Mouse (Mus musculus): ENCODE results near the gene Shroom1. TPM values are rescaled to one million over a fixed set of nuclear protein-coding genes. Genes with fewer than 3 reads are reported as not detected.
A peak's percentile ranks its signal among the peaks of the same experiment; 100 is the strongest.

Shroom1 gene
- polyA plus RNA-seq, 1 experiment from 2014 or later = 1.3 TPM

GRCm38 (mm10) chr11:53436338-53436737, 20.7 kb upstream of the Shroom1 start:
- ATAC-seq (replicated peaks; ENCODE audit: extremely low read depth, insufficient read depth, low FRiP score) = no peak
- H3K27ac ChIP-seq (ENCODE audit: low read length) = no peak overlapping the region
- peaks cover 3% of the 10 kb centered on the region; the same call in 1 of the 2 replicates for H3K4me1 ChIP-seq (ENCODE audit: control insufficient read depth, insufficient read depth, low read length)
- H3K9me3 ChIP-seq (replicated peaks; ENCODE audit: control insufficient read depth, low read length) = no peaks in the 10 kb centered on the region
- H3K9ac ChIP-seq (ENCODE audit: low read length) = no peak overlapping the region
- H3K27me3 ChIP-seq (ENCODE audit: control insufficient read depth, insufficient read depth, low read length) = no peaks in the 10 kb centered on the region
- no peaks in the 10 kb centered on the region for H3K36me3 ChIP-seq (ENCODE audit: control insufficient read depth, insufficient read depth)
- H3K4me2 ChIP-seq (ENCODE audit: low read depth, low read length) = no peak overlapping the region
- no peak overlapping the region for H3K4me3 ChIP-seq (ENCODE audit: low read length)
- WGBS = 82% methylated on average over 6 of the region's 6 CpGs

- Histone ChIP-seq H3K4me3 (ENCODE audit: low read length) (no peak overlapping the region), H3K9ac (ENCODE audit: low read length) (peak overlapping the region; percentile 65), H3K9me3 (replicated peaks; ENCODE audit: control insufficient read depth, low read length) (no peaks in the 10 kb centered on the region), H3K36me3 (ENCODE audit: control insufficient read depth, insufficient read depth) (no peaks in the 10 kb centered on the region), H3K27ac (ENCODE audit: low read length) (peak overlapping the region; percentile 85), H3K4me2 (ENCODE audit: low read depth, low read length) (peak overlapping the region; percentile 33), H3K27me3 (ENCODE audit: control insufficient read depth, insufficient read depth, low read length) (no peaks in the 10 kb centered on the region), H3K4me1 (ENCODE audit: control insufficient read depth, insufficient read depth, low read length) (peaks cover 7% of the 10 kb centered on the region)
- ATAC-seq (replicated peaks; ENCODE audit: extremely low read depth, insufficient read depth, low FRiP score) = peak; percentile 71
- WGBS = 1% methylated on average over 12 of the region's 12 CpGs
Measured at GRCm38 (mm10) chr11:53441921-53442320, 15.1 kb upstream of the Shroom1 start.

GRCm38 (mm10) chr11:53443861-53444260, 13.1 kb upstream of the Shroom1 start:
- Histone ChIP-seq H3K27ac (ENCODE audit: low read length) (no peak overlapping the region), H3K9me3 (replicated peaks; ENCODE audit: control insufficient read depth, low read length) (no peaks in the 10 kb centered on the region), H3K4me1 (ENCODE audit: control insufficient read depth, insufficient read depth, low read length) (peaks cover 15% of the 10 kb centered on the region), H3K9ac (ENCODE audit: low read length) (no peak overlapping the region), H3K4me2 (ENCODE audit: low read depth, low read length) (no peak overlapping the region), H3K4me3 (ENCODE audit: low read length) (no peak overlapping the region), H3K36me3 (ENCODE audit: control insufficient read depth, insufficient read depth) (no peaks in the 10 kb centered on the region), H3K27me3 (ENCODE audit: control insufficient read depth, insufficient read depth, low read length) (no peaks in the 10 kb centered on the region)
- 42% methylated on average over 6 of the region's 6 CpGs for WGBS
- no peak for ATAC-seq (replicated peaks; ENCODE audit: extremely low read depth, insufficient read depth, low FRiP score)

- H3K27ac ChIP-seq (ENCODE audit: low read length) = no peak overlapping the region
Measured at GRCm38 (mm10) chr11:53445562-53445961, 11.4 kb upstream of the Shroom1 start.

GRCm38 (mm10) chr11:53446183-53446582, 10.8 kb upstream of the Shroom1 start:
- 82% methylated on average over 13 of the region's 13 CpGs for WGBS
- Histone ChIP-seq H3K36me3 (ENCODE audit: control insufficient read depth, insufficient read depth) (no peaks in the 10 kb centered on the region), H3K27ac (ENCODE audit: low read length) (no peak overlapping the region), H3K4me1 (ENCODE audit: control insufficient read depth, insufficient read depth, low read length) (peaks cover 17% of the 10 kb centered on the region), H3K27me3 (ENCODE audit: control insufficient read depth, insufficient read depth, low read length) (no peaks in the 10 kb centered on the region), H3K4me3 (ENCODE audit: low read length) (no peak overlapping the region), H3K4me2 (ENCODE audit: low read depth, low read length) (no peak overlapping the region), H3K9ac (ENCODE audit: low read length) (no peak overlapping the region), H3K9me3 (replicated peaks; ENCODE audit: control insufficient read depth, low read length) (no peaks in the 10 kb centered on the region)
- ATAC-seq (replicated peaks; ENCODE audit: extremely low read depth, insufficient read depth, low FRiP score) = no peak

More at GRCm38 (mm10) chr11:53445562-53445961, 11.4 kb upstream of the Shroom1 start:
- ATAC-seq (replicated peaks; ENCODE audit: extremely low read depth, insufficient read depth, low FRiP score) = no peak
- Histone ChIP-seq H3K27me3 (ENCODE audit: control insufficient read depth, insufficient read depth, low read length) (no peaks in the 10 kb centered on the region), H3K4me1 (ENCODE audit: control insufficient read depth, insufficient read depth, low read length) (peaks cover 17% of the 10 kb centered on the region), H3K4me2 (ENCODE audit: low read depth, low read length) (no peak overlapping the region), H3K9ac (ENCODE audit: low read length) (no peak overlapping the region), H3K9me3 (replicated peaks; ENCODE audit: control insufficient read depth, low read length) (no peaks in the 10 kb centered on the region), H3K4me3 (ENCODE audit: low read length) (no peak overlapping the region), H3K36me3 (ENCODE audit: control insufficient read depth, insufficient read depth) (no peaks in the 10 kb centered on the region)
- 38% methylated on average over 13 of the region's 13 CpGs for WGBS

GRCm38 (mm10) chr11:53447996-53448395, 9.0 kb upstream of the Shroom1 start:
- no peak for ATAC-seq (replicated peaks; ENCODE audit: extremely low read depth, insufficient read depth, low FRiP score)
- peaks cover 10% of the 10 kb centered on the region for H3K4me1 ChIP-seq (ENCODE audit: control insufficient read depth, insufficient read depth, low read length)
- H3K27ac ChIP-seq (ENCODE audit: low read length) = no peak overlapping the region
- H3K4me3 ChIP-seq (ENCODE audit: low read length) = no peak overlapping the region
- H3K4me2 ChIP-seq (ENCODE audit: low read depth, low read length) = no peak overlapping the region
- H3K27me3 ChIP-seq (ENCODE audit: control insufficient read depth, insufficient read depth, low read length) = no peaks in the 10 kb centered on the region
- H3K36me3 ChIP-seq (ENCODE audit: control insufficient read depth, insufficient read depth) = no peaks in the 10 kb centered on the region
- no peak overlapping the region for H3K9ac ChIP-seq (ENCODE audit: low read length)
- H3K9me3 ChIP-seq (replicated peaks; ENCODE audit: control insufficient read depth, low read length) = no peaks in the 10 kb centered on the region
- 84% methylated on average over 8 of the region's 8 CpGs for WGBS

GRCm38 (mm10) chr11:53448529-53448928, 8.5 kb upstream of the Shroom1 start:
- 74% methylated on average over 1 of the region's 1 CpGs for WGBS
- Histone ChIP-seq H3K4me1 (ENCODE audit: control insufficient read depth, insufficient read depth, low read length) (peaks cover 10% of the 10 kb centered on the region), H3K9me3 (replicated peaks; ENCODE audit: control insufficient read depth, low read length) (no peaks in the 10 kb centered on the region), H3K4me3 (ENCODE audit: low read length) (no peak overlapping the region), H3K9ac (ENCODE audit: low read length) (no peak overlapping the region), H3K36me3 (ENCODE audit: control insufficient read depth, insufficient read depth) (no peaks in the 10 kb centered on the region), H3K27ac (ENCODE audit: low read length) (0 out of 2 replicates have a peak overlapping the region, but pooled peaks have one; percentile 28), H3K4me2 (ENCODE audit: low read depth, low read length) (no peak overlapping the region), H3K27me3 (ENCODE audit: control insufficient read depth, insufficient read depth, low read length) (no peaks in the 10 kb centered on the region)
- ATAC-seq (replicated peaks; ENCODE audit: extremely low read depth, insufficient read depth, low FRiP score) = no peak

GRCm38 (mm10) chr11:53450070-53450705, 6.8 kb upstream of the Shroom1 start:
- Histone ChIP-seq H3K9ac (ENCODE audit: low read length) (no peak overlapping the region), H3K27me3 (ENCODE audit: control insufficient read depth, insufficient read depth, low read length) (no peaks in the 10 kb centered on the region), H3K4me2 (ENCODE audit: low read depth, low read length) (no peak overlapping the region), H3K36me3 (ENCODE audit: control insufficient read depth, insufficient read depth) (no peaks in the 10 kb centered on the region), H3K4me3 (ENCODE audit: low read length) (no peak overlapping the region), H3K9me3 (replicated peaks; ENCODE audit: control insufficient read depth, low read length) (no peaks in the 10 kb centered on the region), H3K4me1 (ENCODE audit: control insufficient read depth, insufficient read depth, low read length) (peaks cover 10% of the 10 kb centered on the region), H3K27ac (ENCODE audit: low read length) (no peak overlapping the region)
- ATAC-seq (replicated peaks; ENCODE audit: extremely low read depth, insufficient read depth, low FRiP score) = no peak
- 27% methylated on average over 15 of the region's 15 CpGs for WGBS

- Histone ChIP-seq H3K4me2 (ENCODE audit: low read depth, low read length) (no peak overlapping the region), H3K27ac (ENCODE audit: low read length) (no peak overlapping the region), H3K27me3 (ENCODE audit: control insufficient read depth, insufficient read depth, low read length) (no peaks in the 10 kb centered on the region), H3K36me3 (ENCODE audit: control insufficient read depth, insufficient read depth) (no peaks in the 10 kb centered on the region), H3K4me3 (ENCODE audit: low read length) (no peak overlapping the region), H3K9me3 (replicated peaks; ENCODE audit: control insufficient read depth, low read length) (no peaks in the 10 kb centered on the region), H3K9ac (ENCODE audit: low read length) (no peak overlapping the region), H3K4me1 (ENCODE audit: control insufficient read depth, insufficient read depth, low read length) (peaks cover 10% of the 10 kb centered on the region)
- WGBS = 59% methylated on average over 2 of the region's 2 CpGs
- ATAC-seq (replicated peaks; ENCODE audit: extremely low read depth, insufficient read depth, low FRiP score) = no peak
Measured at GRCm38 (mm10) chr11:53451361-53451760, 5.6 kb upstream of the Shroom1 start.

All from heart, embryonic 16.5 days (tissue).